19 mouse cellular contexts compared by ENCODE assay signal in the genomic region with DNA sequence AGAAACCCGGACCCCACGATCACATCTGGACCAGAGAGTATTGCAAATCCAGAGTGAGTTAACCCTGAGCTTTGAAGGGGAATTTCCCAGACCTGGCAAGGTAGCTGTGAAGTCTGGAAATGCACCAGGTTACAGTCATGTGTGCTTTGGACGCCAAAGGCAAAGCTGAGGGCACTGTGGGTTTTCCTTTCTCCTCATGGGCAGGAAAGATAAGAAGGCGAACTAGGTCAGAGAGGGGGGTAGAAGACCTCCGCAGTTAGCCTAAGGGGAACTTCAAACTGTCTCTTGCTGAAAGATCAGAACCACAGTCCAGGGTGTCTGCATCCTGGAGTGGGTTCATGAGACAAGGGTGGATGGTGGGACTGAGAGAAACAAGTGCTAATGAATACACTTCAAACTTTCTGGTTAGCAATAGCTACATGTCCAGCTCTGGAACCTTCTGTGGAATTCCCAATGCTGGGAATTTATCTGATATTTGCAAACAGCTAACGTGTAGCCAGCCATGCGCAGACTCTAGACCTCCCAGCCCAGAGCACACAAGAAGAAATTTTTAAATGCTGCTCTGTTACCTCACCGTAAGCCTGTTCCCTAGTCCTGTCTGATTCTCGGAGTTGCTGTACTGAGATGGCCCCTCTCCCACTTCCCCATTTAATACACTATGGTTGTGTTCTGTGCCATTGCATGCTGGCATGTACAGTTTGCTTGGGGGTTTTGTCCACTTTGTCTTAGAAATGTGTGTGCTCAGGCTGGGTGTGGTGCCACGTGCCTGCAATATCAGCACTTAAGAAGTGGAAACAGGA. TPM values are rescaled to one million over a fixed set of nuclear protein-coding genes. Genes with fewer than 3 reads are reported as not detected.
"Had no signal": no experiment of that assay in that cellular context is flagged by ENCODE, and none has a peak within 500 bp of the region (broad histone marks: within the 10 kb centered on the region; RNA-seq: fewer than 3 reads in every experiment).

No protein-coding gene starts in this region.

- H3K27me3 ChIP-seq: limb, embryonic 12.5 days; midbrain, embryonic 15.5 days; neural tube, embryonic 12.5 days had no signal

- ATAC-seq: inflammation-experienced regulatory T-cells, adult 6 months; intestine, postnatal 0 days; lung, postnatal 0 days; midbrain, embryonic 15.5 days had no signal

- H3K36me3 ChIP-seq: limb, embryonic 12.5 days; midbrain, embryonic 10.5 days; midbrain, embryonic 15.5 days; neural tube, embryonic 12.5 days had no signal

- H3K4me2 ChIP-seq: limb, embryonic 12.5 days; midbrain, embryonic 15.5 days; neural tube, embryonic 12.5 days had no signal

- H3K4me1 ChIP-seq: limb, embryonic 12.5 days; midbrain, embryonic 15.5 days had no signal

- H3K4me3 ChIP-seq: left cerebral cortex, adult 2 months; limb, embryonic 12.5 days; midbrain, embryonic 10.5 days; midbrain, embryonic 15.5 days; neural tube, embryonic 12.5 days had no signal

- H3K9me3 ChIP-seq: limb, embryonic 12.5 days; midbrain, embryonic 10.5 days; midbrain, embryonic 15.5 days; neural tube, embryonic 12.5 days had no signal

- H3K27ac ChIP-seq: kidney, postnatal 0 days; left cerebral cortex, adult 2 months; limb, embryonic 12.5 days; midbrain, embryonic 10.5 days; midbrain, embryonic 15.5 days; neural tube, embryonic 12.5 days; stomach, postnatal 0 days had no signal

- DNase-seq: kidney, adult 9 months; kidney, postnatal 4 days; lung, adult 2 months; lung, postnatal 4 days; thymus, adult 18-20 months; thymus, postnatal 14 days had no signal

- H3K9ac ChIP-seq: limb, embryonic 12.5 days; midbrain, embryonic 15.5 days; neural tube, embryonic 12.5 days had no signal

RNA-seq across cellular contexts. Expression of a gene that starts 5.0 kb away (rescaled TPM):
- total RNA-seq: liver, adult 2 months; monocyte, adult 5-6 weeks; neutrophil, adult 5-6 weeks had no signal
- polyA plus RNA-seq: intestine, postnatal 0 days; limb, embryonic 12.5 days; liver, adult 2 months; midbrain, embryonic 10.5 days; stomach, postnatal 0 days had no signal

RNA-seq across cellular contexts. Expression of a gene that starts 5.8 kb away (rescaled TPM):
- total RNA-seq: liver, adult 2 months; monocyte, adult 5-6 weeks; neutrophil, adult 5-6 weeks had no signal
- polyA plus RNA-seq: inflammation-experienced regulatory T-cells, adult 6 months; intestine, postnatal 0 days; limb, embryonic 12.5 days; lung, adult 2 months had no signal
